8 mouse cellular contexts compared by ENCODE assay signal in the genomic region with DNA sequence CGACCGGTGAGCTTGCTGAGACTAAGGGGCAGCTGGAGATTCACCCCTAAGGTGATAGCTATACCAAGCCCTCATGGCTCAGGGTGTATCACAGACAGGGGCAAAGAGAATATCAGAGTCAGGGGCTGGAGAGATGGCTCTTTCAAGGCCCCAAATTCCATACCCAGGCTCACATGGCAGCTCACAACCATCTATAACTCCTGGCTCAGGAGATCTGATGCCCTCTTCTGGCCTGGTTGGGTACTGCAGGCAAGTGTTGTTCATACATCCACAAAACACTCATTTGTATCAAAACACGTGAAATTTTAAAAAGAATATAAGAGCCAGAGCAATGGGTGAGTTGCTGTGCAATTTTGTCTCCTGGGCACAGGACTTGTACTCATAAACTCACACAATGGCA. TPM values are rescaled to one million over a fixed set of nuclear protein-coding genes. Genes with fewer than 3 reads are reported as not detected.
DNase-seq lines count a peak whose midpoint lies in the region; ATAC-seq and TF ChIP-seq lines count a peak whose summit lies in the region.
"Had no signal": no experiment of that assay in that cellular context is flagged by ENCODE, and none has a peak within 500 bp of the region (broad histone marks: within the 10 kb centered on the region; RNA-seq: fewer than 3 reads in every experiment).

No protein-coding gene starts in this region.

- TF ChIP-seq POLR2A in ES-Bruce4 (IDR thresholded peaks at IDR 0.05; ENCODE audit: insufficient read depth, low read length): no peak

- intact Hi-C loops in left cerebral cortex, postnatal 10 days (cut with DNase I): no loop called here

- WGBS in kidney, postnatal 0 days: 85% methylated on average over 3 of the region's 3 CpGs
- 85% methylated on average over 3 of the region's 3 CpGs for WGBS in kidney, embryonic 15.5 days

- H3K9ac ChIP-seq in kidney, postnatal 0 days (ENCODE audit: low read depth, low read length): no peak overlapping the region
- no peak overlapping the region for H3K9ac ChIP-seq in kidney, embryonic 15.5 days
- H3K9ac ChIP-seq in ES-Bruce4 (ENCODE audit: low read depth, poor library complexity, severe bottlenecking): no peak overlapping the region
- H3K9ac ChIP-seq: midbrain, embryonic 12.5 days had no signal

- TF ChIP-seq CTCF in kidney, postnatal 0 days (IDR thresholded peaks at IDR 0.05; ENCODE audit: low read depth): peak; percentile 69
- peak; percentile 39 for TF ChIP-seq CTCF in ES-Bruce4 (IDR thresholded peaks at IDR 0.05; ENCODE audit: low read depth, low read length)

- no peaks in the 10 kb centered on the region for H3K27me3 ChIP-seq in kidney, postnatal 0 days (ENCODE audit: insufficient read depth, low read length)
- no peaks in the 10 kb centered on the region for H3K27me3 ChIP-seq in kidney, embryonic 15.5 days
- no peaks in the 10 kb centered on the region for H3K27me3 ChIP-seq in ES-Bruce4 (ENCODE audit: control insufficient read depth, insufficient read depth, low read length, poor library complexity, severe bottlenecking)
- H3K27me3 ChIP-seq: midbrain, embryonic 12.5 days had no signal

- H3K9me3 ChIP-seq in kidney, postnatal 0 days (replicated peaks; ENCODE audit: low read length): no peaks in the 10 kb centered on the region
- no peaks in the 10 kb centered on the region for H3K9me3 ChIP-seq in kidney, embryonic 15.5 days (replicated peaks)
- no peaks in the 10 kb centered on the region for H3K9me3 ChIP-seq in ES-Bruce4 (replicated peaks; ENCODE audit: control insufficient read depth, insufficient read depth, low read length, poor library complexity, severe bottlenecking)
- H3K9me3 ChIP-seq: midbrain, embryonic 12.5 days had no signal

- no peak for DNase-seq in kidney, postnatal 0 days (ENCODE audit: low spot score)
- peak; percentile 28 to 38 for DNase-seq in adrenal gland, adult 18-20 months (ENCODE audit: low spot score in 2 of 2)
- peak; percentile 13 to 67 for DNase-seq in kidney, postnatal 36 days
- peak; percentile 32 for DNase-seq in spleen, adult 12 weeks (ENCODE audit: low spot score)
- DNase-seq in left cerebral cortex, postnatal 10 days (ENCODE audit: extremely low spot score in 1 of 2, low spot score in 2 of 2): no peak

- H3K4me1 ChIP-seq in kidney, postnatal 0 days (replicated peaks; ENCODE audit: insufficient read depth, low read length): no peaks in the 10 kb centered on the region
- 0 out of 2 replicates have a peak, but pooled peaks cover 4% of the 10 kb centered on the region for H3K4me1 ChIP-seq in kidney, embryonic 15.5 days
- H3K4me1 ChIP-seq in ES-Bruce4 (ENCODE audit: control insufficient read depth, insufficient read depth, low read length): no peaks in the 10 kb centered on the region

- no peak for ATAC-seq in kidney, postnatal 0 days (replicated peaks; ENCODE audit: low FRiP score, low read depth)
- ATAC-seq in kidney, embryonic 15.5 days (replicated peaks; ENCODE audit: low FRiP score): no peak

- no peak for TF ChIP-seq EP300 in ES-Bruce4 (IDR thresholded peaks at IDR 0.05; ENCODE audit: insufficient read depth, low read depth, low read length)

- no peak overlapping the region for H3K27ac ChIP-seq in kidney, postnatal 0 days
- H3K27ac ChIP-seq in kidney, embryonic 15.5 days: no peak overlapping the region
- H3K27ac ChIP-seq in ES-Bruce4 (ENCODE audit: insufficient read depth, low read length): no peak overlapping the region
- H3K27ac ChIP-seq: midbrain, embryonic 12.5 days had no signal

- H3K36me3 ChIP-seq in kidney, postnatal 0 days (ENCODE audit: insufficient read depth, low read length): no peaks in the 10 kb centered on the region
- no peaks in the 10 kb centered on the region for H3K36me3 ChIP-seq in kidney, embryonic 15.5 days
- no peaks in the 10 kb centered on the region for H3K36me3 ChIP-seq in ES-Bruce4 (ENCODE audit: control insufficient read depth, insufficient read depth, low read length, poor library complexity, severe bottlenecking)
- H3K36me3 ChIP-seq: midbrain, embryonic 12.5 days had no signal

- H3K4me3 ChIP-seq in kidney, postnatal 0 days (replicated peaks; ENCODE audit: low read depth, low read length): no peak overlapping the region
- H3K4me3 ChIP-seq in kidney, embryonic 15.5 days (replicated peaks): no peak overlapping the region
- H3K4me3 ChIP-seq in ES-Bruce4 (ENCODE audit: low read depth, low read length): no peak overlapping the region
- H3K4me3 ChIP-seq: midbrain, embryonic 12.5 days had no signal

- no peak overlapping the region for H3K4me2 ChIP-seq in kidney, postnatal 0 days (ENCODE audit: low read length)
- H3K4me2 ChIP-seq in kidney, embryonic 15.5 days: no peak overlapping the region
- H3K4me2 ChIP-seq: midbrain, embryonic 12.5 days had no signal

RNA-seq across cellular contexts. Expression of gene Reln, which starts 17.3 kb away (rescaled TPM):
- polyA plus RNA-seq in kidney, postnatal 0 days (2015; fragmentation: Nextera tagmentation; extraction: Ambion mirVana): 13.0 and 14.5 TPM in 2 replicates
- 12.4 and 13.0 TPM in 2 replicates for polyA plus RNA-seq in kidney, embryonic 15.5 days (2015; fragmentation: Nextera tagmentation; extraction: Ambion mirVana)
- polyA plus RNA-seq in ES-Bruce4 (2011; ENCODE audit: insufficient read depth, insufficient read length, low read depth, missing spikeins): 1.4 and 2.1 TPM in 2 replicates
- total RNA-seq in adrenal gland, adult 18-20 months (2021): 1 to 10 TPM; 1.7 to 1.9 TPM
- total RNA-seq in left cerebral cortex, postnatal 10 days (2021): 100 to 1,000 TPM; 144 to 145 TPM

Comparison
In these comparisons a context has a peak if more than half of its experiments do, and no peak if none do; other contexts are left out.
1. DNase-seq: peak in adrenal gland, adult 18-20 months (2 of 2), kidney, postnatal 36 days (2 of 2) and spleen, adult 12 weeks (single experiment); none in kidney, postnatal 0 days (single experiment) and left cerebral cortex, postnatal 10 days (0 of 2).